Comparison of ENCODE assay signal across 12 mouse cellular contexts in genomic region chr19:3872373-3872772, GRCm38 (mm10). TPM values are rescaled to one million over a fixed set of nuclear protein-coding genes. Genes with fewer than 3 reads are reported as not detected.
DNase-seq lines count a peak whose midpoint lies in the region; ATAC-seq and TF ChIP-seq lines count a peak whose summit lies in the region.
"Had no signal": no experiment of that assay in that cellular context is flagged by ENCODE, and none has a peak within 500 bp of the region (broad histone marks: within the 10 kb centered on the region; RNA-seq: fewer than 3 reads in every experiment).

No protein-coding gene starts in this region.

- TF ChIP-seq CTCF in lung, embryonic 14.5 days (IDR thresholded peaks at IDR 0.05; ENCODE audit: low read depth), result no peak

- H3K36me3 ChIP-seq in heart, embryonic 16.5 days (ENCODE audit: control insufficient read depth, insufficient read depth), result no peaks in the 10 kb centered on the region
- peaks cover 3% of the 10 kb centered on the region; the same call in 1 of the 2 replicates for H3K36me3 ChIP-seq in lung, embryonic 14.5 days (ENCODE audit: insufficient read depth)
- H3K36me3 ChIP-seq: forebrain, embryonic 15.5 days had no signal

- 0 out of 2 replicates have a peak overlapping the region, but pooled peaks have one; percentile 7 for H3K27ac ChIP-seq in heart, embryonic 16.5 days (ENCODE audit: low read length)
- H3K27ac ChIP-seq in lung, embryonic 14.5 days (ENCODE audit: low read depth), result no peak overlapping the region
- H3K27ac ChIP-seq: forebrain, embryonic 15.5 days; limb, embryonic 13.5 days had no signal

- no peak overlapping the region for H3K4me3 ChIP-seq in heart, embryonic 16.5 days (ENCODE audit: low read length)
- no peak overlapping the region for H3K4me3 ChIP-seq in lung, embryonic 14.5 days (ENCODE audit: low read depth, low read length)
- H3K4me3 ChIP-seq: forebrain, embryonic 15.5 days; limb, embryonic 13.5 days had no signal

- WGBS in heart, embryonic 16.5 days, result 34% methylated on average over 4 of the region's 4 CpGs
- 50% methylated on average over 4 of the region's 4 CpGs for WGBS in lung, embryonic 14.5 days

- DNase-seq in heart, adult 18-20 months, result no peak
- DNase-seq in lung, embryonic 14.5 days, result peak; percentile 69
- no peak for DNase-seq in lung, postnatal 4 days
- DNase-seq in ZHBTc4 (ENCODE audit: low read depth, low spot score), result peak; percentile 46
- peak; percentile 55 to 64 for DNase-seq in cerebellum, postnatal 36 days
- no peak for DNase-seq in spleen, postnatal 4 days (ENCODE audit: low spot score in 2 of 2)
- DNase-seq: gastrocnemius, postnatal 25 days; lung, postnatal 36 days; thymus, postnatal 25 days had no signal

- no peak overlapping the region for H3K4me2 ChIP-seq in heart, embryonic 16.5 days (ENCODE audit: low read depth, low read length)
- no peak overlapping the region for H3K4me2 ChIP-seq in lung, embryonic 14.5 days
- H3K4me2 ChIP-seq: forebrain, embryonic 15.5 days; limb, embryonic 13.5 days had no signal

- no peaks in the 10 kb centered on the region for H3K27me3 ChIP-seq in heart, embryonic 16.5 days (ENCODE audit: control insufficient read depth, insufficient read depth, low read length)
- H3K27me3 ChIP-seq in lung, embryonic 14.5 days (ENCODE audit: insufficient read depth, low read length), result no peaks in the 10 kb centered on the region
- H3K27me3 ChIP-seq: forebrain, embryonic 15.5 days; limb, embryonic 13.5 days had no signal

- no peaks in the 10 kb centered on the region for H3K9me3 ChIP-seq in heart, embryonic 16.5 days (replicated peaks; ENCODE audit: control insufficient read depth, low read length)
- no peaks in the 10 kb centered on the region for H3K9me3 ChIP-seq in lung, embryonic 14.5 days (ENCODE audit: low read depth, low read length)
- H3K9me3 ChIP-seq: forebrain, embryonic 15.5 days; limb, embryonic 13.5 days had no signal

- H3K4me1 ChIP-seq in heart, embryonic 16.5 days (ENCODE audit: control insufficient read depth, insufficient read depth, low read length), result peaks cover 12% of the 10 kb centered on the region
- H3K4me1 ChIP-seq in lung, embryonic 14.5 days (ENCODE audit: insufficient read depth), result no peaks in the 10 kb centered on the region

- ATAC-seq in heart, embryonic 16.5 days (replicated peaks; ENCODE audit: extremely low read depth, insufficient read depth, low FRiP score), result no peak
- no peak for ATAC-seq in lung, embryonic 14.5 days (ENCODE audit: insufficient read depth)
- ATAC-seq: forebrain, embryonic 15.5 days had no signal

- H3K9ac ChIP-seq in heart, embryonic 16.5 days (ENCODE audit: low read length), result no peak overlapping the region
- no peak overlapping the region for H3K9ac ChIP-seq in lung, embryonic 14.5 days
- H3K9ac ChIP-seq: forebrain, embryonic 15.5 days; limb, embryonic 13.5 days had no signal

RNA-seq across cellular contexts. Expression of gene Chka, which starts 20.8 kb away (rescaled TPM):
- polyA plus RNA-seq in heart, embryonic 16.5 days (2015; fragmentation: Nextera tagmentation; extraction: Ambion mirVana), result 24.1 and 30.6 TPM in 2 replicates
- 10 to 100 TPM; 11.8 to 15.5 TPM for total RNA-seq in heart, adult 18-20 months (2021)
- polyA plus RNA-seq in lung, embryonic 14.5 days (2014; fragmentation: Nextera tagmentation; extraction: Ambion mirVana), result 54.0 and 63.0 TPM in 2 replicates

RNA-seq across cellular contexts. Expression of gene Tcirg1, which starts 34.6 kb away (rescaled TPM):
- polyA plus RNA-seq in heart, embryonic 16.5 days (2015; fragmentation: Nextera tagmentation; extraction: Ambion mirVana), result 31.0 and 32.3 TPM in 2 replicates
- total RNA-seq in heart, adult 18-20 months (2021), result 1 to 10 TPM; 8.0 to 9.2 TPM
- 31.7 and 36.0 TPM in 2 replicates for polyA plus RNA-seq in lung, embryonic 14.5 days (2014; fragmentation: Nextera tagmentation; extraction: Ambion mirVana)

RNA-seq across cellular contexts. Expression of gene Ndufs8, which starts 40.2 kb away (rescaled TPM):
- 466 and 487 TPM in 2 replicates for polyA plus RNA-seq in heart, embryonic 16.5 days (2015; fragmentation: Nextera tagmentation; extraction: Ambion mirVana)
- 100 to 1,000 TPM; 489 to 502 TPM for total RNA-seq in heart, adult 18-20 months (2021)
- polyA plus RNA-seq in lung, embryonic 14.5 days (2014; fragmentation: Nextera tagmentation; extraction: Ambion mirVana), result 326 and 335 TPM in 2 replicates

RNA-seq across cellular contexts. Expression of gene Aldh3b1, which starts 57.2 kb away (rescaled TPM):
- 2.6 and 3.7 TPM in 2 replicates for polyA plus RNA-seq in heart, embryonic 16.5 days (2015; fragmentation: Nextera tagmentation; extraction: Ambion mirVana)
- 1 to 10 TPM; 1.3 to 2.0 TPM for total RNA-seq in heart, adult 18-20 months (2021)
- polyA plus RNA-seq in lung, embryonic 14.5 days (2014; fragmentation: Nextera tagmentation; extraction: Ambion mirVana), result 3.0 and 3.6 TPM in 2 replicates

Comparison
In these comparisons a context has a peak if more than half of its experiments do, and no peak if none do; other contexts are left out.
1. DNase-seq: peak in lung, embryonic 14.5 days (single experiment), ZHBTc4 (single experiment) and cerebellum, postnatal 36 days (2 of 2); none in heart, adult 18-20 months (0 of 2), lung, postnatal 4 days (0 of 2) and spleen, postnatal 4 days (0 of 2).